Mouse (Mus musculus): ENCODE data around the gene Eng.

The Eng gene

GRCm38 (mm10) chr2:32645647-32646046 is 748 bp upstream of the Eng start:
- no peak for DNase-seq

- DNase-seq, result no peak
Observed at GRCm38 (mm10) chr2:32647366-32647765, 971 bp downstream of the Eng start.

DNA sequence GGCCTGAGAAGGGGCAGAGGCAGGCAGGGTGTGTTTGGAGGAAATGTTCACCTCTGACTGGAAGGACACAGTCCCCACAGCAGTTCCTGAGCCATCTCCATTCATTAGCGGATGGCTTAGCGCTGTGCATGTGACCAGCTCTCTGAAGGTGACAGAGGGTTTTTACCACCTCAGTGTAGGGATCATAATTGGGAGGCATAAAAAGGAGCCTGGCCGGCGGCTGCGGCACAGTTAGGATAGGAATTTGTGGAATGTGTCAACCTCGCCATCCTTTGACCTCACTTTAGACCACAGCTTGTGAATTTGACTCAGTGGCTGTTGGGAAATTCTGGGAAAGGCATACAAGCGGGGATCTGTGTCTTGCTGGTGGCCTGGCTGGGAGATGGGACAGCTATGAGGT is 7.4 kb downstream of the Eng start:
- DNase-seq, result peak in 1 of 2 experiments; percentile 57

- DNase-seq, result peak; percentile 40 to 75
Observed at GRCm38 (mm10) chr2:32654743-32655393, 8.5 kb downstream of the Eng start.

DNA sequence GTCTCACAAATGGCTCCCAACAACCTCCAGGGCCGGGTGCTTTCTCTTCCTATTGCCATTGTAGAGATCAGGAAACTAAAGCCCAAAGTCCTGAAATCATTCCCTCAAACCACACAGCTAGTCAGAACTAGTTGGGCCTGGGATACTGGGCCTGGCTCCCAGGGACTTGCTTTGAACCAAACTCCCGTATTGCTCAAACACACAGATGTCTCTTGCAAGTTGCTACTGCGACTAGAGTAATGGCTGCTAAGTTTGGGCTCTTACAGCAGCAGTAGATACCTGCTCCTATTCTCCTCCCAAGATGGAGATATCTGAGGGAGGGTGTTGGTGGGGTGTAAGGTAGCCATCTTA is 9.0 kb downstream of the Eng start:
- no peak for DNase-seq

DNA sequence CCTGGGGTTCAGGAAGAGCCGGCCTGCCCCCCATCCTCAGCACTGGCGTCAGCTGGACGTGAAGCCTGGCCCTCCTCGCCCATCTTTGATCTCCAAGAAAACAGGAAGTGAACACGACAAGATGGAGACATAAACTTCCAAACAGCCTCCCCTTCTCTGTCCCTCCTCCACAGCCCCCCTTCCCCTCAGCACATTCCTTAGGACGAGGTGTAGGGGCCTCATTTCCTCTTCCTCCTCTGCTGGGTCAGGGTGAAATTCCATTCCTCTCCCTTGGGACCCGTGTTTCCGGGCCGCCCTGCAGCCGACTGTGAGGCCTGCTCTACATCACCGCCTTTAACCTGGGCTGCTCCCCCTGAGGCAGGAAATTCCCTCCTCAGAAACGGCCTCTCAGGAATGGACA is 9.4 kb downstream of the Eng start:
- DNase-seq, result peak; percentile 82 to 92

GRCm38 (mm10) chr2:32658873-32659272 is 12.5 kb downstream of the Eng start:
- DNase-seq, result no peak

DNA sequence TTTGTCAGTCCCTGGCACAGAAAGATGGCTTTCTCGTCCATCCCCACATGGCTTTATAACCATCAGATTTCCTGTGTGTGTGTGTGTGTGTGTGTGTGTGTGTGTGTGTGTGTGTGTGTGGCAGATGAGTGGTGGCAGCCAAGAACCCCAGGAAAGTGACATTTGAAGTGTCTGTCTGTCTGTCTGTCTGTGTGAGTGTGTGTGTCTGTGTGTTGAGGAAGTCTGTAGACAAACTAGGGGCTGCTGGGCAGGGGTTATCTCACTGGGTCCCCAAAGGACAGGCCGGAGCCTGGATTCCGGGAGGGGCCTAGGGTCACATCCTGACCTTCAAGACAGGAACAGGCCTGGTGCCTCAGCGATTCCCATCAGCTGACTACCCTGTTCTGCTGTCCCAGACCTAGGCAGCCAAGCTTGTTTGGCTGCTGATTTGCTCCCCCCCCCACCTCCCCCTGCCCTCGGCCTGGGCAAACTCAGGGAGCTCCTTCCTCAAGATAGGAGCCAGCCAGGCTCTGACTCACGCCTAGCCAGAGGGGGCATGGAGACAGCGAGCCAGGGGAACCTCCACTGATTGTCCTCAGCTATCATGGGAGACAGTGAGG is 15.2 kb downstream of the Eng start:
- peak; percentile 78 to 93 for DNase-seq

- DNase-seq, result no peak
Observed at GRCm38 (mm10) chr2:32662291-32662690, 15.9 kb downstream of the Eng start.

- no peak for DNase-seq
Observed at GRCm38 (mm10) chr2:32665345-32665744, 18.9 kb downstream of the Eng start.

- no peak for DNase-seq
Observed at GRCm38 (mm10) chr2:32665853-32666252, 19.5 kb downstream of the Eng start.

DNA sequence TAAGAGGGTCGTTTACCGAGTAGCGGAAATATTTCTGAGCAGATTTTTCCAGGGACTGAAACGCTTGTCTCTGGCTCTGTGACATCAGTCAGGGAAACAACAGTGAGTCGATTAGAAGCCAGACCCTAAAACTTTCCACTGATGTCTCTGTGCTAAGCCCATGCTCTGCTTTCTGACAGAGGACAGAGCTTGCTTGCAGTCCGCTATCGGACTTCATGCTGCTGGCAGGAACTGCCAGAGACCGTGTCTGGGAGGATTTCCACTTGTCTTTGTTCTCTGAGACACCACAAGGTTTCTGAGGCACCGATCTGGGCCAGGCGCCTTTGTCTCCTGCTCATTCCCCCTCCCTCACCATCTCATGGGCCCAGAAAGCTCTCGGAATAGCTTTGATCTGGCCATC is 21.4 kb downstream of the Eng start:
- peak; percentile 43 to 59 for DNase-seq

DNA sequence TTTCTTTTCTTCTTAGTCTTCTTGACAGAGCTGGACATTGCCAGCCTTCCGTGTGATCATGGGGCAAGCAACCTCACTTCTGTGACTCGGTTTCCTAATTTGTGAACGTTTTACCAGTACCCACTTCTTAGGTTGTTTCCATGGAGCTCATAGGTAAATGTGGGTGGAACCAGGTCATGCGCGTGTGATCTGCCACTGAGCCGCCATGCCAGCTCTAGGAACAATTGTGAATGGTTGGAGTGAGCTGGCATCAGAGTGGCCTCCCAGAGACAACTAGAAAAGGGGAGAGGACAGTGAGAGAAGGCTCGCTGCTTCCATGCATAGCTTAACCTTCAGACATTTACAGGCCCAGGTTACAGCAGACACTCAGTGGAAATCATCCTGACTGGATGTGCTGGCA is 21.8 kb downstream of the Eng start:
- DNase-seq, result no peak

DNA sequence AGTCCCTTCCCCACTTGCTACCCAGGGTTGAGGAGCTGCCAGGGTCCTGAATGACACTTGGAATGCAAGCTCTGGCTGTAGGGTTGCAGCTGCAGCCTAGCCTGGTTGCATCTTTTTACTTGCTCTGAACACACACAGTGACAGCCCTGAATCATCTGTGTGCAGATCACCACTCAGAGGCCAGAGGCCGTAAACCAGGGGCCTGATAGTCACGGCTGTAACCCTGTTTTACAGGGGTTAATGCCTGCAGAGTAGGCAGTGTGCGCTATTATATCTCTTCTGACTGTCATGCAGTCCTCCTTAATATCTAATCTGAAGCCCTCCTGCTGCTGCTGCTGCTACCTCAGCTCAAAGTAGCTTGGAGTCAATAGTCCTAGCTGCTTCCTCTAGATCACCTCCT is 23.5 kb downstream of the Eng start:
- no peak for DNase-seq

GRCm38 (mm10) chr2:32671147-32671546 is 24.8 kb downstream of the Eng start:
- peak in 1 of 2 experiments; percentile 70 for DNase-seq

DNA sequence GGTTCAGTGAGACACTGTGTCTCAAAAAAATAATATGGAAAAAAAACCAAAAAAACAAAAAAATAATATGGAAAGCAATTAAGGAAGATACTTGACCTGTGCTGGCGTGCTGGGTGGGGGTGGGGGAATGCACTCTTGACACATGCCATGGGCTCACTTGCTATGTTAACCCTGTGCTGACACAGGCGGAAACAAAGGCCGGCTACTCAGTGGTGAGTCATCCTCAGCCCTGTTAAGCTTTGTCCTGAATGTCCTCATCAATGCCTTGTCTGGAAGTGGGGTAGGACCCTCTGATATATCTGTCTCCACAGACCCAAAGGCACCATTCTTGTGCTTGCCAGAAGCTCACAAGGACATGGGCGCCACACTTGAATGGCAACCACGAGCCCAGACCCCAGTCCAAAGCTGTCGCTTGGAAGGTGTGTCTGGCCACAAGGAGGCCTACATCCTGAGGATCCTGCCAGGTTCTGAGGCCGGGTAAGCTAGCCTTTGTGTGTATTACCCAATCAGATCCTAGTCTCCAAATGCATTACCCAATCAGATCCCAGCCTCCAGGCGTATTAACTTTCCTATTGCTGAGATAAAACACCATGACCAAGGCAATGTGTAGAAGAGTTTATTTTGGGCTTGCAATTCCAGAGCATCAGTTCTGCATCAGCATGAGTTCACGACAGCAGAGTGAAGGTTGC is 25.7 kb downstream of the Eng start:
- DNase-seq, result no peak

- DNase-seq, result peak; percentile 59 to 71
Observed at GRCm38 (mm10) chr2:32673176-32673917, 27.0 kb downstream of the Eng start.

DNA sequence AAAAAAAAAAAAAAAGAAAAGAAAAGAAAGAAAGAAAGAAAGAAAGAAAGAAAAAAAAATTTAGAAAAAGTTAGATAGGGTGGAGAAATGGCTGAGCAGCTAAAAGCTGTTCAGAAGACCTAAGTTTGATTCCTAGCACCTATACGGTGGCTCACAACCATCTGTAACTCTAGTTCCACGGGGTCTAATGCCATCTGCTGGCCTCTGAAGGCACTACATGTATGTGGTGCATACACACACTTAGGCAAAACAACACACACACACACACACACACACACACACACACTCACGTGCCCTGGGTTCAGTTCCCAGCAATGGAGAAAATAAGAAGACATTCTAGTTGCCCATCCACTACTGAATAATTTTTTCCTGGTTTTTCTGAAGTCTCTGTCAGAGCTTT is 30.4 kb downstream of the Eng start:
- DNase-seq, result no peak

DNA sequence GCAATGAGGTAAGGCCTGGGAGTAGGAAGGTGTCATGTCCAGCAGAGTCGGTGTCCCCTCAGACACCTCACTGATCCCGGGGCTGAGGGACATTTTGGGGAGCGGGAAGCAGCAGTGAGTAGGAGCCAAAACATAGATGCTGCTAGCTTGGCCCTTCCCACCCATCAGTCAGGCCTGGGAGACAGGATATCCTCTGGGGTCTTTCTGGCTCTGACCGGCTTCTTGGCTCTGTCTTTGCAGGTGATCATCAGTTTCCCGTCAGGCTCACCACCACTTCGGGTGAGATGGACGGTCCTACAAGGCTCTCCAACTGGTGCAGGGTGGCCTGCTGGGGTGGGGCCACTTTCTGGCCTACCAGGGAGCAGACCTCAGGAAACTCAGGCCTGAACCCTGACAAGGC is 31.3 kb downstream of the Eng start:
- peak in 1 of 2 experiments; percentile 56 for DNase-seq

- DNase-seq, result peak in 1 of 2 experiments; percentile 71
Observed at GRCm38 (mm10) chr2:32680051-32680451, 33.7 kb downstream of the Eng start.

- DNase-seq, result no peak
Observed at GRCm38 (mm10) chr2:32680961-32681650, 34.7 kb downstream of the Eng start.

DNA sequence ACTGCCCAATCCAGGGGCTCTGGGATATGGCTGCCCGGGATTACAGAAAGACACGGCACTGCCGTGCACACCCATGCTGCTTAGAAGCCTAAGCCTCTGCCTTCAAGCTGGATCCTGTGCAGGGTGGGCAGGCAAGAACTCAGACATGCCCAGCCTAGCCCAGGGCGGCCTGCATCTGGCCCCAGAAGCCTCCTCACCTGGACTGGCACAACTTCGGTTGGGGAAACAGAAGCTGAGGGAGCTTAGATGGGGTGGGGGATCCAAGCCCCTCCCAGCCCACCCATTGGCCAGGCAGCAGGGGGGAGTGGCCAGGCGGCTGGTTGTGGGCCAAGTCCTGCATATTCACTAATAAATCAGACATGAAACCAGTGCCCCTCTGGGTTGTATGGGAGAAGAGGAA is 35.4 kb downstream of the Eng start:
- DNase-seq, result no peak

Data from kidney, postnatal 25 days (tissue).